Mouse (Mus musculus): ENCODE data around the gene Abca4. TPM values are rescaled to one million over a fixed set of nuclear protein-coding genes. Genes with fewer than 3 reads are reported as not detected.

Gene Abca4
- polyA plus RNA-seq, 1 experiment from 2014 or later = 1.1 TPM

DNA sequence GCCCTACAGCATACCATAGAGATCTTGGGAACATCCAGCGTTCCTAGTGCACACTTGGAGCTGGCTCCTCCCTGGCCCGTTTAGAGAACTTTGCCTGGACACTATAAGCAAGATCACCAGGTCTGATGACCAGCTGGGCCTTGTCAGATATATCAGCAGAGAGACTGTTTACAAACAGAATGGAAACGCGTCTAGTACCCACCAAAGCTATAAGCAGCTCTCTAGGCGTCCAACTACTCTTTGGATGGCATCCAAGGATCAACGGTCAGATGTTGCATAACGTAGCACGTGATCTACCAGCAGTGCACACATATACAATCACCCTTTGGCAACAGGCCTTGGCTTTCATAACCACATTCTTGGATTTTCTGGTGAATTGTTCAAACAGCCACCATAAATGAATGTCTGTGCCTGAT lies 154.7 kb downstream of the Abca4 start:
- 28% methylated on average over 8 of the region's 8 CpGs for whole genome bisulfite sequencing
- Histone ChIP-seq H3K27me3 (replicated peaks) (no peaks in the 10 kb centered on the region), H3K4me3 (replicated peaks) (no peak overlapping the region), H3K9ac (no peak overlapping the region), H3K4me1 (replicated peaks) (peaks cover 12% of the 10 kb centered on the region), H3K27ac (peak overlapping the region; percentile 55; the same call in 1 of the 2 replicates), H3K9me3 (no peaks in the 10 kb centered on the region), H3K4me2 (replicated peaks) (peak overlapping the region; percentile 18; the same call in 1 of the 2 replicates), H3K36me3 (no peaks in the 10 kb centered on the region)
- peak; percentile 93 for ATAC-seq

DNA sequence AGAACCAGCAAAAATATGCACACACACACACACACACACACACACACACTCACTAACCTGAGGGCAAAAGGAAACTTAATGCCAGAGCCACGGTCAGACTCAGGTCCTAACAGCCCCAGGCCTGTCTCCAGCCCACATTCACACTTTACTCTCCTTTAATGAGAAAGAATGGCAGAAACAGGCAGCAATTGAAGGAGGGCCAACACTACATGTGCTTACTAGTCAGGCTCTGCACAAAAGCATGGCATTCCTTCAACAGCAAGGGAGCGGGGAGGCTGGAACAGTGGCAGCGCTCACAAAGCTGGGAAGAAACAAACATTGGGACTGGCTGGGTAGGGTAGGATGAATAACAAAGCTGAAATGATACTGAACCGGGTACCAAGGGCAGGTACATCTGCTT lies 155.4 kb downstream of the Abca4 start:
- 0 out of 2 replicates have a peak overlapping the region, but pooled peaks have one; percentile 48 for H3K27ac ChIP-seq
- no peak overlapping the region for H3K4me2 ChIP-seq (replicated peaks)
- H3K4me3 ChIP-seq (replicated peaks) = no peak overlapping the region
- WGBS = 92% methylated on average over 4 of the region's 4 CpGs
- no peak overlapping the region for H3K9ac ChIP-seq
- no peaks in the 10 kb centered on the region for H3K27me3 ChIP-seq (replicated peaks)
- no peak for ATAC-seq
- no peaks in the 10 kb centered on the region for H3K36me3 ChIP-seq
- no peaks in the 10 kb centered on the region for H3K9me3 ChIP-seq
- H3K4me1 ChIP-seq (replicated peaks) = peaks cover 12% of the 10 kb centered on the region

DNA sequence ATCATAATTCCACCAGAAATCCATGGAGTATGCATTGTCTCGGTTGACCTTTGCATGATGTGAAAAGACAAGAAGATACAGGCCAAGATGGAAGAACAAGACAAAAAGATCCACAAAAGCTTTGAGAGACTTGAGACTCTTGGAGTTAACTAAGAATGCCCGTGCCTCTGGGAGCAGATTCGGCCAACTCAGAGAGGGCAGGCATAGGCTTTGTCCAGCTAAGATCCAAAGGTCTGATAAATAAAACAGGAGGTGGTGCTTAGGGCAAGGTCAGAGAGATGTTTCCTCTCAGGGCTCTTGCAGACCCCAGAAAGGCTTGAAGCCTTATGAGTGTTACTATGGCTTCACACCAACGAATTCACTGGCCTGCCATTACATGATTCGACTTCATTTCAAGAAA lies 155.8 kb downstream of the Abca4 start:
- Histone ChIP-seq H3K4me2 (replicated peaks) (no peak overlapping the region), H3K9ac (no peak overlapping the region), H3K4me3 (replicated peaks) (no peak overlapping the region), H3K36me3 (no peaks in the 10 kb centered on the region), H3K9me3 (no peaks in the 10 kb centered on the region), H3K27ac (0 out of 2 replicates have a peak overlapping the region, but pooled peaks have one; percentile 48), H3K4me1 (replicated peaks) (peaks cover 12% of the 10 kb centered on the region), H3K27me3 (replicated peaks) (no peaks in the 10 kb centered on the region)
- ATAC-seq = no peak
- 88% methylated on average over 5 of the region's 5 CpGs for WGBS

DNA sequence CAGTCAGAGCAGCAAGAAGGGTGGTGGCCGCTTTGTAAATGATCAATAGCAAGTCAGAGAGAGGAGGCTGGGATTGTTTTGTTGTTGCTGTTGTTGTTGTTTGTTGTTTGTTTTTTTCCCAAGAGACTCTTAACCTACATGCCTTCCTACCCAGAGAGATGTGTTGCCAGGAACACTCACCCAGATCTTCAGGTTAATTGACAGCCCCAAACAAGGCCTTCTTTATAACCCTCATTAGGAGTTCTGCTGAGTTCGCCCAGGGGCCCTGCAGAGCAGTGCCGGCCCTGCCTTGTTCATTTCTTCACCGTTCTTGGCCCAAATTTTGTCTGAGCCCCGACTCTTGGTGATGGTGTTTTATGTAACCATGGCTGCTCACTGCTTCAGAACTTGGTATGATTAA lies 156.2 kb downstream of the Abca4 start:
- no peaks in the 10 kb centered on the region for H3K27me3 ChIP-seq (replicated peaks)
- no peak for ATAC-seq
- WGBS = 57% methylated on average over 5 of the region's 5 CpGs
- no peaks in the 10 kb centered on the region for H3K36me3 ChIP-seq
- H3K4me2 ChIP-seq (replicated peaks) = no peak overlapping the region
- H3K4me1 ChIP-seq (replicated peaks) = peaks cover 12% of the 10 kb centered on the region
- no peak overlapping the region for H3K27ac ChIP-seq
- no peaks in the 10 kb centered on the region for H3K9me3 ChIP-seq
- H3K9ac ChIP-seq = no peak overlapping the region
- H3K4me3 ChIP-seq (replicated peaks) = no peak overlapping the region

DNA sequence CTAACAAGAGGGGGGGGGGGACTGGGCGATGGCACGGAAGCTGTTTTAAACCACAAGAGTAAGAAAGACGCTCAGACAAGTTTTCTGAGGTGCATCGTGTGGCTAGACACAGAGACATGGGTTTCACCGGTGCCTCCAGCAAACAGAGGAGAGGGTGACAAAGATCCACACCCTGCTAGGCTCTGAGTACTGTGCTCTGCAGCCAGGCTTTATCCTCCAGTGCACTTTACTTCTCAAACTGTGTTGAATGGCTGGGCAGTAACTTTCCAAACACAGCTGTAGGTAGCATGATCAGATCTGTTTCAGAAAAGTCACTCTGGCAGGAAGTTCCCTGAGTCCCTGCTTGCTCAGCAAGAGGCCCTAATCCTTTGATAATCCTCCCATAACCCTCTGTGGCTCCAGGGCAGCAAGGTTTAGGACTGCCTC lies 158.1 kb downstream of the Abca4 start:
- Histone ChIP-seq H3K27ac (peak overlapping the region; percentile 36; the same call in 1 of the 2 replicates), H3K4me3 (replicated peaks) (no peak overlapping the region), H3K9ac (no peak overlapping the region), H3K4me2 (replicated peaks) (no peak overlapping the region), H3K4me1 (replicated peaks) (peaks cover 12% of the 10 kb centered on the region), H3K27me3 (replicated peaks) (no peaks in the 10 kb centered on the region), H3K9me3 (no peaks in the 10 kb centered on the region), H3K36me3 (no peaks in the 10 kb centered on the region)
- ATAC-seq = no peak
- WGBS = 39% methylated on average over 5 of the region's 5 CpGs

GRCm38 (mm10) chr3:122203675-122204329 lies 159.6 kb downstream of the Abca4 start:
- Histone ChIP-seq H3K36me3 (no peaks in the 10 kb centered on the region), H3K27ac (no peak overlapping the region), H3K27me3 (replicated peaks) (no peaks in the 10 kb centered on the region), H3K9me3 (no peaks in the 10 kb centered on the region), H3K4me1 (replicated peaks) (peaks cover 16% of the 10 kb centered on the region), H3K4me3 (replicated peaks) (no peak overlapping the region), H3K4me2 (replicated peaks) (no peak overlapping the region), H3K9ac (no peak overlapping the region)
- ATAC-seq = no peak
- 61% methylated on average over 9 of the region's 9 CpGs for WGBS

DNA sequence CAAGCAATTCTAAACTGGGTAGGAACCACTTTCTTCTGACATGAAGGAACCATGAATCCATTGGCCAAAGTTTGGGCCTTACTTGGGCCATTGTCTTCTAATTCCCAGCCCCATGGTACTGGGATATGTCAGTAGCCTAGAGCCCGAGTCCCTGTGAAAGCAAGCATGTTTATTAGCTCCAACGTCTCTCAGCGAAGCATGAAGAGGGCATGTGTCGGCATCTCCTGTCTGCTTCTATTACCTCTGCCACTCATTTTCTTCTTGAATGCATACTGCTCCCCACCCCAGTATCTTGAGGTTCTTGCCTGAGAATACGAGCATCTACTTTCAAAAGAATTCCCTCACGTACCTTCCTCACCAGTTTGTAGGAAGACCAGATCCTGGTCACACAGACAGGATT lies 161.5 kb downstream of the Abca4 start:
- 0 out of 2 replicates have a peak overlapping the region, but pooled peaks have one; percentile 41 for H3K27ac ChIP-seq
- ATAC-seq = no peak
- WGBS = 86% methylated on average over 6 of the region's 6 CpGs

DNA sequence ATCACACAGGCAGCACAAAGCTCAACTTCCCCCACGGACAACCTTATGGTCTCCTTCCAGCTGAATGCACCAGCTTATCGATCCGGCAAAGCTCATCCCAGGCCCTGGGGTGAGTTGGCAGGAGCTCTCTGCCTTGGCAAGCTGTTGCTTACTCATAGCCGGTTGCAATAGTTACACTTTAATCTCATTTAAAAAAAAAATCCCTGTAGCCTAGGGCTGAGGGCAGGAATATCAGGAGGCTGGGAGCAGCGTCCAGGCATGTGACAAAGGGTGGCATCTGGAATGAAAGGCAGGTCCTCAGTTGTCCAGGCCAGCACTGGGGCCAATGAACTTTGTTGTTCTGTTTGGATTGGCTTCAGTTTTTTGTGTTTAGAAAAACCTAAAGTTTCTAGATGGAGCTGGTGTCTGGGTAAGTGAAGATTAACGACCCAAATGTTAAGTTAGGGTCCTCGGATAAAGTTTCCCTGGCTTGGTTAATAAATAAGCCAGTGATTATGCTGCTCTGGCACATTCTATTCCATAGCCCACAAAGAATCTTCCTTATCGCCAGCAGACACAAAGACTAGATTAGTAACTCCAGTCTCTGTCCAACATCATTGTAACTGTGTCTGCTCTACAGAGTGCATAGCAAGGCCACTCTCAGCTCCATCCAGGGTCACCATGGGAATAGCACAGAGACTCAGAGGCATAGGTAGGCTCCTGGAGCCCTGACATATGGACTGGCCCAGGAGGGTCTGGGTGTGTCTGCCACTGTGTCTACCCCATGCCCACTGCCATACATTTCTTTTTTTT lies 162.2 kb downstream of the Abca4 start:
- no peak overlapping the region for H3K4me3 ChIP-seq (replicated peaks)
- no peaks in the 10 kb centered on the region for H3K9me3 ChIP-seq
- H3K27ac ChIP-seq = 0 out of 2 replicates have a peak overlapping the region, but pooled peaks have one; percentile 41
- 47% methylated on average over 8 of the region's 8 CpGs for WGBS
- H3K27me3 ChIP-seq (replicated peaks) = no peaks in the 10 kb centered on the region
- peaks cover 8% of the 10 kb centered on the region; the same call in 1 of the 2 replicates for H3K4me1 ChIP-seq (replicated peaks)
- H3K36me3 ChIP-seq = no peaks in the 10 kb centered on the region
- peak; percentile 75 for ATAC-seq
- H3K9ac ChIP-seq = no peak overlapping the region
- H3K4me2 ChIP-seq (replicated peaks) = no peak overlapping the region

More for the DNA sequence above, 161.5 kb downstream of the Abca4 start:
- Histone ChIP-seq H3K4me1 (replicated peaks) (peaks cover 8% of the 10 kb centered on the region; the same call in 1 of the 2 replicates), H3K9ac (no peak overlapping the region), H3K9me3 (no peaks in the 10 kb centered on the region), H3K4me3 (replicated peaks) (no peak overlapping the region), H3K27me3 (replicated peaks) (no peaks in the 10 kb centered on the region), H3K4me2 (replicated peaks) (no peak overlapping the region), H3K36me3 (no peaks in the 10 kb centered on the region)

GRCm38 (mm10) chr3:122207766-122208165 lies 163.5 kb downstream of the Abca4 start:
- Histone ChIP-seq H3K9ac (no peak overlapping the region), H3K36me3 (no peaks in the 10 kb centered on the region), H3K27ac (no peak overlapping the region), H3K4me2 (replicated peaks) (no peak overlapping the region), H3K4me3 (replicated peaks) (no peak overlapping the region), H3K4me1 (replicated peaks) (peaks cover 3% of the 10 kb centered on the region; the same call in 1 of the 2 replicates), H3K9me3 (no peaks in the 10 kb centered on the region), H3K27me3 (replicated peaks) (no peaks in the 10 kb centered on the region)
- no peak for ATAC-seq
- WGBS = 85% methylated on average over 6 of the region's 6 CpGs

DNA sequence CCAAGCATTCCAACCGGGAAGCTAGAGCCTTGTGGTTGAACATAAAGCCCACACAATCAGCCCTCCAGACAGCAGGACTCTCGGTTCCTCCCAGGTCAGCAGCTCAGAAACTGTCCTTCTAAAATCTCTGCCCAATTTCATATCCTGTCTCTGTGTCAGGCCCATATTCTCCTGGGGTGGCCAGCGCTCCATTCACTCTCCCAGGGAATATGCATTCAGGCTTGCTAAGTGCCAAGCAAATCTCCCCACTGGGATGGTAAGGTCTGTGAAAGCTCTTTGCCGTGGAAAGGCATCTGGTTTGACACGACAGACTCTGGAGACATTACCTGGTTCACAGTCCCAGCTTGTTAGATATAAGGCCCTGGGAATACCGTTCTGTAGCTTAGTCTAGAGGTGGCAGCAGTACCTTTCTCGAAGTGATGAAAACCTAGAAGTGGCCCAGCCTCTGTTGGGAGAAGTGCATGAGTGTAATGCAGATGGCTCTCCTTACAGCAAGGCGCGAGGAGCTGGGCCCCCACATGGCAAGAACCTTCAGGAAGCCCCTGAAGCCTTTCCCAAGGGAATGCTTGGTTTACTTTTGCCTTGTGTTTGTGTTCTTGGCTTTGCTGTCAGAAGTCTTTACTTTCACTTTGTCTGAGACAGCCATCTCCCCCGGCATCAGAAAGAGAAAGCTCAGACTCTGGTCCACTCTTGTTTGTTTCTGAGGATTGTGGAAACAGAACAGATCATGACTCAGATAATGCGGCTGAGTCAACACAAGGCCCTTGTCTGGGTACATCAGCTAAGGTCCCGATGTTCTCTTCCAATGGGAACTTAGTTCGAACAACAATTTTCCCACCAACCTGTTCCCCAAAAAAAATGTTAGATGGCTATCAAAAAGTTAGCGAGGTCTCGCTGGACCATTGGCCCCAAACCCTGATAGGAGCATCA lies 164.3 kb downstream of the Abca4 start:
- WGBS = 73% methylated on average over 15 of the region's 15 CpGs
- no peak overlapping the region for H3K9ac ChIP-seq

DNA sequence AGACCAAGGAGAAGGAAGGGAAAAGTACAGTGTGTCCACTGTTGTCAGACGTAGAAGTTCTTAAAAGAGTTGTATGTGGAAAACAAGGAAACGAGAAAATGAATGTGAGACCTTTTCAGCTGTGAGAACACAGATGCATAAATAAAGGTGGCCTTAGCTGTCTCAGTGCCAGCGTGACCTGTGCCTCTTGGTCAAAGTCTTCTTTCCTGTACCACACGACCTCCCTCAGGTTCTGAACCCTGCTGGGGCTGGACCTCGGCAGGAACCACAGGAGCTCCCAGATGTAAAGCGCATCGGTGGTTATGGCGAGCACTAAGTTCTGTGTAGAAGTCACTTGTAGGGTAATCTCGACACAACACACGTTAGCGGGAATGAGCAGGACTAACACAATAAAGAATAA lies 165.3 kb downstream of the Abca4 start:
- ATAC-seq = peak; percentile 42; the same call in 1 of the 2 replicates
- H3K4me3 ChIP-seq (replicated peaks) = no peak overlapping the region
- H3K9me3 ChIP-seq = no peaks in the 10 kb centered on the region
- 0 out of 2 replicates have a peak, but pooled peaks cover 3% of the 10 kb centered on the region for H3K4me1 ChIP-seq (replicated peaks)
- H3K27me3 ChIP-seq (replicated peaks) = no peaks in the 10 kb centered on the region
- no peak overlapping the region for H3K4me2 ChIP-seq (replicated peaks)
- H3K27ac ChIP-seq = no peak overlapping the region
- no peak overlapping the region for H3K9ac ChIP-seq
- 82% methylated on average over 11 of the region's 11 CpGs for WGBS
- H3K36me3 ChIP-seq = no peaks in the 10 kb centered on the region

More for the DNA sequence above, 164.3 kb downstream of the Abca4 start:
- H3K4me2 ChIP-seq (replicated peaks) = no peak overlapping the region
- H3K27me3 ChIP-seq (replicated peaks) = no peaks in the 10 kb centered on the region
- 0 out of 2 replicates have a peak, but pooled peaks cover 3% of the 10 kb centered on the region for H3K4me1 ChIP-seq (replicated peaks)
- no peaks in the 10 kb centered on the region for H3K9me3 ChIP-seq
- H3K36me3 ChIP-seq = no peaks in the 10 kb centered on the region
- H3K4me3 ChIP-seq (replicated peaks) = no peak overlapping the region
- H3K27ac ChIP-seq = no peak overlapping the region
- no peak for ATAC-seq
